Mouse (Mus musculus) CH12.LX (cell line): ENCODE data around the gene Nagpa.

ENCODE experiments used
- CTCF ChIP-seq, 2 experiments: IDR thresholded peaks in 1 of 2; conservative IDR thresholded peaks in 1 of 2; 2 replicates each; pipeline ENCODE4 v1.5.1; 2011 to 2012; ENCODE audit warnings: low read depth in 2 of 2, low read length in 2 of 2, improper control_type of control experiment in 1 of 2, inconsistent platforms in 1 of 2, mild to moderate bottlenecking in 1 of 2, moderate library complexity in 1 of 2
- E2F4 ChIP-seq: IDR thresholded peaks from 2 replicates; pipeline ENCODE4 v1.6.1; 2011; ENCODE audit warnings: low read depth, low read length, improper control_type of control experiment; ENCODE audit not compliant: insufficient replicate concordance
- POLR2A ChIP-seq: IDR thresholded peaks from 2 replicates; pipeline ENCODE4 v1.6.1; 2011; ENCODE audit warnings: low read depth, mild to moderate bottlenecking, improper control_type of control experiment, low read length
- POLR2AphosphoS2 ChIP-seq: IDR thresholded peaks from 2 replicates; pipeline ENCODE4 v1.6.1; 2011; ENCODE audit warnings: low read depth, low read length, improper control_type of control experiment
- RAD21 ChIP-seq: IDR thresholded peaks from 2 replicates; pipeline ENCODE4 v1.6.1; 2011; ENCODE audit warnings: low read depth, mild to moderate bottlenecking, low read length, improper control_type of control experiment, moderate library complexity
- UBTF ChIP-seq: IDR thresholded peaks from 2 replicates; pipeline ENCODE4 v1.6.1; 2012; ENCODE audit warnings: low read depth, mild to moderate bottlenecking, inconsistent platforms, low read length, improper control_type of control experiment, moderate library complexity
- ZC3H11A ChIP-seq: IDR thresholded peaks from 2 replicates; pipeline ENCODE4 v1.6.1; 2012; ENCODE audit warnings: low read depth, mild to moderate bottlenecking, inconsistent platforms, low read length, improper control_type of control experiment
- ZKSCAN1 ChIP-seq: IDR thresholded peaks from 2 replicates; pipeline ENCODE4 v1.6.1; 2012; ENCODE audit warnings: low read depth, inconsistent platforms, low read length, improper control_type of control experiment, borderline replicate concordance
- ZMIZ1 ChIP-seq: IDR thresholded peaks from 2 replicates; pipeline ENCODE4 v1.6.1; 2012; ENCODE audit warnings: low read depth, mild to moderate bottlenecking, inconsistent platforms, low read length, improper control_type of control experiment

- TF ChIP-seq ZMIZ1, result no peak
- no peak for TF ChIP-seq UBTF
- TF ChIP-seq RAD21, result no peak
- no peak for TF ChIP-seq POLR2AphosphoS2
- TF ChIP-seq POLR2A, result no peak
- TF ChIP-seq CTCF (conservative IDR thresholded peaks at IDR 0.05 in 1 of 2, IDR thresholded peaks at IDR 0.05 in 1 of 2; ENCODE audit: low read depth in 2 of 2, low read length in 2 of 2), result no peak
- TF ChIP-seq ZC3H11A, result no peak
- TF ChIP-seq E2F4, result no peak
- TF ChIP-seq ZKSCAN1, result no peak
These were observed 35.0 kb downstream of the Nagpa start for GRCm38 (mm10) chr16:5168829-5169228.
